In the genomic region with DNA sequence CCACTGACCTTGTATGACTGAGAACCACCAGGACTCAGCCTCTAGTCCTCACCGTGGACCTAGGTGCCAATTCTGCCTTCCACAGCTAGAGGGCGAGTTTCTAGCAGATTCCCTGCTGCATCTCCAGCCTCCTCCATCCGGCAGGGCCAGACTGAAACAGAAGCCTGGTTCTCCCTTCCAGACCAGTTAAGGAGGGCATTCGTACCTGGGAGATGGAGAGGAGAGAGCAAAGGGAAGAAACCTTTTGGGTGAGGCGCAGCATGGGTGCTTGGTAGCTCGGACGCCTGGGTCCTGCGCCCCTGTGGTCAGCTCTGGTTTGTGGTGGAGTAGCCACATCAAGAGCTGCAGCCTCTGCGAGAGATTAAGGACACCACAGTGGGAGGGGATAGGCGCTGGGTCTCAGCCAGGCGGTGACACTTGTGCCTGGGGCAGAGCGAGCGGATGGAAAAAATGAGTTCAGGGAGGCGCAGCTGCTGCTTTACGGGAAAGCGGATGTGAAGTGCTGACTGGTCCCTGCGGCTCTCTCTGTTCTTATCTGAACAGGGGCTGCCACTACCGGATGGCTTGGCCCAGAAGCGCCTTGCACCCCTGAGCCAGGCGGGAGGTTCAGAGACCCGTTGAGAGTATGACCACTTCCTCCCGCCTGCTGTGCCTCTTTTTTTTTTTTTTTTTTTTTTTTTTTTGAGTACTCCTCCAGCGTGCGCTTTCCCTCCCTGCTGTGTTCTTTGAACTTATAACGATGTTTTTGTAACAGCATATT, we compare ENCODE assay signal across 8 mouse cellular contexts. TPM values are rescaled to one million over a fixed set of nuclear protein-coding genes. Genes with fewer than 3 reads are reported as not detected.
DNase-seq lines count a peak whose midpoint lies in the region; ATAC-seq and TF ChIP-seq lines count a peak whose summit lies in the region.

No protein-coding gene starts in this region.

- under 1% methylated on average over 25 of the region's 25 CpGs for WGBS in hindbrain, embryonic 10.5 days
- WGBS in lung, embryonic 15.5 days = 0% methylated on average over 25 of the region's 25 CpGs
- WGBS in olfactory bulb, adult 2 months = under 1% methylated on average over 25 of the region's 25 CpGs

- peak; percentile 61 for TF ChIP-seq CTCF in olfactory bulb, adult 2 months (IDR thresholded peaks at IDR 0.05; ENCODE audit: insufficient read depth, low read depth, low read length)

- peak; percentile 95 for ATAC-seq in frontal cortex, adult (ENCODE audit: low TSS enrichment)
- peak; percentile 92 for ATAC-seq in lung, embryonic 15.5 days (ENCODE audit: borderline replicate concordance, extremely low read depth, low FRiP score, low TSS enrichment)

- no peaks in the 10 kb centered on the region for H3K27me3 ChIP-seq in hindbrain, embryonic 10.5 days (ENCODE audit: insufficient read depth, poor library complexity, severe bottlenecking)
- H3K27me3 ChIP-seq in lung, embryonic 15.5 days = no peaks in the 10 kb centered on the region

- H3K4me3 ChIP-seq in hindbrain, embryonic 10.5 days = peak overlapping the region; percentile 56
- peak overlapping the region; percentile 44 for H3K4me3 ChIP-seq in lung, embryonic 15.5 days
- peak overlapping the region; percentile 44 for H3K4me3 ChIP-seq in olfactory bulb, adult 2 months (ENCODE audit: insufficient read depth, low read depth, low read length)

- H3K27ac ChIP-seq in hindbrain, embryonic 10.5 days = peak overlapping the region; percentile 82
- peak overlapping the region; percentile 82 for H3K27ac ChIP-seq in lung, embryonic 15.5 days
- no peak overlapping the region for H3K27ac ChIP-seq in olfactory bulb, adult 2 months (ENCODE audit: insufficient read depth, low read depth, low read length)

- no peak for TF ChIP-seq POLR2A in olfactory bulb, adult 2 months (IDR thresholded peaks at IDR 0.05; ENCODE audit: insufficient read depth, low read depth, low read length)

- H3K4me1 ChIP-seq in hindbrain, embryonic 10.5 days (replicated peaks) = peaks cover 10% of the 10 kb centered on the region
- H3K4me1 ChIP-seq in lung, embryonic 15.5 days = peaks cover 6% of the 10 kb centered on the region
- no peaks in the 10 kb centered on the region; the same call in 1 of the 2 replicates for H3K4me1 ChIP-seq in olfactory bulb, adult 2 months (ENCODE audit: control insufficient read depth, insufficient read depth, low read length)

- H3K4me2 ChIP-seq in lung, embryonic 15.5 days = peak overlapping the region; percentile 86

- H3K9ac ChIP-seq in lung, embryonic 15.5 days = 0 out of 2 replicates have a peak overlapping the region, but pooled peaks have one; percentile 23

- peak; percentile 94 for DNase-seq in MEL-GATA-1-ER (ENCODE audit: extremely low read depth, low read depth)
- peak; percentile 90 for DNase-seq in cerebellum, adult 9-10 months
- peak; percentile 88 for DNase-seq in hindbrain, embryonic 10.5 days (ENCODE audit: low spot score)
- peak; percentile 87 for DNase-seq in layer of hippocampus, adult 9-10 months (ENCODE audit: low spot score)
- peak; percentile 79 to 87 for DNase-seq in thymus, adult 18-20 months

- H3K9me3 ChIP-seq in hindbrain, embryonic 10.5 days = no peaks in the 10 kb centered on the region
- no peaks in the 10 kb centered on the region for H3K9me3 ChIP-seq in lung, embryonic 15.5 days

- H3K36me3 ChIP-seq in hindbrain, embryonic 10.5 days = no peaks in the 10 kb centered on the region
- no peaks in the 10 kb centered on the region for H3K36me3 ChIP-seq in lung, embryonic 15.5 days

RNA-seq across cellular contexts. Expression of gene Neu4, which starts 14.9 kb away (rescaled TPM):
- polyA plus RNA-seq in hindbrain, embryonic 10.5 days (2016; fragmentation: Nextera tagmentation; extraction: Ambion mirVana) = not detected in 2 replicates
- polyA plus RNA-seq in lung, embryonic 15.5 days (2015; fragmentation: Nextera tagmentation; extraction: Ambion mirVana) = not detected in 2 replicates
- polyA plus RNA-seq in olfactory bulb, adult 2 months (2012; ENCODE audit: insufficient read depth, insufficient read length, low replicate concordance, missing spikeins) = not detected in 2 replicates

RNA-seq across cellular contexts. Expression of gene Pdcd1, which starts 17.2 kb away (rescaled TPM):
- 0.08 TPM in 1 of 2 replicates, not detected in the other for polyA plus RNA-seq in hindbrain, embryonic 10.5 days (2016; fragmentation: Nextera tagmentation; extraction: Ambion mirVana)
- 0.10 and 0.81 TPM in 2 replicates for polyA plus RNA-seq in lung, embryonic 15.5 days (2015; fragmentation: Nextera tagmentation; extraction: Ambion mirVana)
- not detected in 2 replicates for polyA plus RNA-seq in olfactory bulb, adult 2 months (2012; ENCODE audit: insufficient read depth, insufficient read length, low replicate concordance, missing spikeins)

RNA-seq across cellular contexts. Expression of gene Gal3st2c, which starts 44.9 kb away (rescaled TPM):
- not detected in 2 replicates for polyA plus RNA-seq in hindbrain, embryonic 10.5 days (2016; fragmentation: Nextera tagmentation; extraction: Ambion mirVana)
- not detected in 2 replicates for polyA plus RNA-seq in lung, embryonic 15.5 days (2015; fragmentation: Nextera tagmentation; extraction: Ambion mirVana)
- polyA plus RNA-seq in olfactory bulb, adult 2 months (2012; ENCODE audit: insufficient read depth, insufficient read length, low replicate concordance, missing spikeins) = not detected in 2 replicates
